Mouse (Mus musculus) neutrophil, adult 5-6 weeks (primary cell): Measurements from ENCODE around the gene Tor1a. TPM values are rescaled to one million over a fixed set of nuclear protein-coding genes. Genes with fewer than 3 reads are reported as not detected.

Experiments
- ATAC-seq: fragments of 151-379, 151-347 bp; 2 replicates; pipeline ENCODE4 v1.8.0; 2017; ENCODE audit warnings: mild to moderate bottlenecking, moderate TSS enrichment; ENCODE audit not compliant: insufficient number of reproducible peaks, poor library complexity, low FRiP score, severe bottlenecking; ENCODE audit errors: extremely low read depth
- total RNA-seq: library from RNA; stranded (forward); fragments of 200-1000 nt; gene quantifications from 2 replicates; pipeline ENCODE4 v1.2.3, GENCODE M21; 2017

The Tor1a gene
- total RNA-seq: 64.5 and 65.3 TPM in 2 replicates

GRCm38 (mm10) chr2:30967352-30968327, at the start of gene Tor1a:
TSS of gene Tor1a (minus strand) at chr2:30967933.
- ATAC-seq: peak; percentile 80

DNA sequence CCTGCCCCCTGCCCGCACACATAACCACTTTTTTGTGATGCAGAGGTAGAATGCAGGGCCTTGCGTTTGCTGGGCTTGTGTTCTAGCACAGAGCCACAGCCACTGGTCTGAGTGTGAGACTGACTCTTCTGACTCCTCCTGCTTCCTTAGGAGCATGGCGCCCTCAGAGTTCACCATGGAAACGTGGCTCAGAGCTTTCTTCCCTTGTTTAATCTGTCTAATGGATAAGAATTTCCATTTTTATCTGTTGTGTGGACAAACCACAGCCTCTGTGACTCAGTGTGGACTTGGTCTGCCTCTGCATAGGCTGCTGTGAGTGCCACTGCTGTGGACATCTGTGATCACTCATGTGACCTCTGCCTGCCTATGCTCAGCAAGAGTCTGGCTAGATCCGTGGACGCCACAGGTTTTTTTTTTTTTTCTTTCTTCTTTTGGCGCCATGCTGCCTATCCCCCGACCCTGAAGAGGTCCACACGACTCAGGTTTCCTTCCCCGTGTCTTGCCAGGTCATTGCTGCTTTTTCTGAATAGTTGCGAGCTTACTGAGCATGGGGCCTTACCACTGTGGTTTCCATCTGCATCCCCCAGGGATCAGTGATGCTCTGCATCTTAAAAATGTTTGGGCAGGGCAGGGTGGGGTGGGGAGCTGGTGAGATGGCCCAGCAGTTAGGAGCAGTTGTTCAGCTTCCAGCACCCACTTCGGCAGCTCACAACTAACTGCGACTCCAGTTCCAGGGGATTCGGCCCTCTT, 45.8 kb upstream of the Tor1a start:
- ATAC-seq: no peak

GRCm38 (mm10) chr2:31007208-31007607, 39.5 kb upstream of the Tor1a start:
- ATAC-seq: no peak

DNA sequence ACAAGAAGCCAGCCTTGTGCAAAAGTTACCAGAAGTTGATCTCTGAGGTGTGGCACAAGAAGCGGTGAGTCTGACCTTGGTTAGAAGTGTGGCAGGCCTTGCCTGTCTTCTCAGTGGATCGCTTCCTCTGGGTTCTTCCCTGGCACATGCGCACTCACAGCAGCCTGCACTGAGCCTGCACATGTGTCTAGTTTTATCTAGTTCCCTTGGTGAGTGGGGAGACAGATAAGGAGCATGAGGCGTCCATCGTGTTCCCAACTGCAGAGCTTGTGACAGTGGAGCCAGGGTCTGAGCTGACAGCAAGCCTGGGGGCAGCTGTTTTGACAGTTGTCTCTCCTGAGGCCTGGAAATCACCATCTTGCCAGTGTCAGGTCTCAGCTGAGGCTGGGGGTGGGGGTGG, 38.7 kb upstream of the Tor1a start:
- no peak for ATAC-seq

GRCm38 (mm10) chr2:31005453-31005852, 37.7 kb upstream of the Tor1a start:
- ATAC-seq: no peak

GRCm38 (mm10) chr2:31002857-31003256, 35.1 kb upstream of the Tor1a start:
- no peak for ATAC-seq

- ATAC-seq: no peak
These were observed 30.9 kb upstream of the Tor1a start for GRCm38 (mm10) chr2:30998443-30999260.

DNA sequence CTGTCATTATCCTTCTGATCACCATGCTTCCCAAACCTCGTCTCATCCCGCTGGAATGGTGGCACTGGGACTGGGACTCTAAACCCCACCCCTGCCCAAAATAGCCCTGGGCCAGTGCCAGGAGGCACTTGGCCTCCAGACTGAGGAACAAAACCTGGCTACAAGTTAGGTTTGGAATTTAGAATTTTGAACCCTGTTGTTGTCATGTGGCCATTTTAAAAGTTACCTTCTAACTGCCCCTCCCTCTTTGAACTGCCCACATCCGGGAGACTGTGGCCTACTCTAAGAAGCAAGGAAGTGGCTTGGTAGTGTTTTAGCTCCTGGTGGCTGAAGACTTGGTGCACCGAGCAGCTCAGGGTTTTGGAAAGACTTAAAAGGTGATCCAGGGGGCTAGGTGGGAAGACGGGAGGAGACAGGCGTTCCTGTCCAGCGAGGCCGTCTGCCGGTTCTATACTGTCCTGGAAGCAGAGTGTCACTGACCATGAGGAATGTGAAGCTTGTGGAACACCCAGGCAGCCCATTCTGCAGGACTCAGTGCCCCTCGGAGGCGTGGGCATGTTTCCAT, 27.8 kb upstream of the Tor1a start:
- no peak for ATAC-seq

GRCm38 (mm10) chr2:30994853-30995252, 27.1 kb upstream of the Tor1a start:
- no peak for ATAC-seq

GRCm38 (mm10) chr2:30990221-30990620, 22.5 kb upstream of the Tor1a start:
- ATAC-seq: no peak

- no peak for ATAC-seq
These were observed 17.6 kb upstream of the Tor1a start for GRCm38 (mm10) chr2:30985111-30986020.

- no peak for ATAC-seq
These were observed 15.3 kb upstream of the Tor1a start for GRCm38 (mm10) chr2:30983024-30983423.

DNA sequence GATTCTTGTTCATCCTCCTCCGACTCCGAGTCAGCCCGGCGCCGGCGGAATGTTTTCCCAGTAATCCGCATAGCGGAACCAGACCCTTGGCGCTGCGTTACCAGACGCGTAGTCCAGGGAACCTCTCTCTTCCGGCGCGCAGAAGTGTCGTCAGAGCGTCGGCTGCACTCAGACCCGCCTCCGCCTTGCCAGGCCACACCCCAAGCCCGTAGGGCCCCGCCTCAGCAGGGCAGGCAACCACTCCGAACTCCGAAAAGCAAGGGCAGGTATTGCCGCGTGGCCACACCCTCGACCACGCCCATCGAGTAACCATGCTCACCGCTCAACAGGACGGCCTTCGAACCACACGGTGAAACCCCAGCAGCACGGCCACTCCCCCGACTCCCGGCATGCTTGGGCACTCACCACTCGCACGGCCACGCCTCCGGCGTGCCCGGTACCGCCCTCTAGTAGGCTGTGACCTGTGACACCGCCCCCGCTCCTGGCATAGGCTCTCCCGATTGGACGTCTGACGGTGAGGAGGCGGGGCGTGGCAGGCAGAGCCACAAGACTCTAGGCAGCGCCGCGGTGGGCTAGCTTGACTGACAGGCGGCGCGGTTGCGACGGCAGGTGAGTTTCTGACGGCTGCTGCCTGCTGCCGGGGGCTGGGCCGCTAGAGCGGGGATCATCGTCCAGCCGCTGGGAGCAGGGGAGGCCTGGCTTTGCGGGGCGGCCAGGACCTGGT, 14.2 kb upstream of the Tor1a start, which contains the start of the genes BC005624 and Usp20:
Gene BC005624, minus strand, starts transcription at position 412 of the 724 bp plus-strand sequence.
Gene Usp20, plus strand, starts transcription at position 490 of the 724 bp plus-strand sequence.
- ATAC-seq: peak; percentile 93

- 0 out of 2 replicates have a peak, but pooled peaks have one; percentile 3 for ATAC-seq
These were observed 907 bp downstream of the Tor1a start for GRCm38 (mm10) chr2:30966826-30967225.

DNA sequence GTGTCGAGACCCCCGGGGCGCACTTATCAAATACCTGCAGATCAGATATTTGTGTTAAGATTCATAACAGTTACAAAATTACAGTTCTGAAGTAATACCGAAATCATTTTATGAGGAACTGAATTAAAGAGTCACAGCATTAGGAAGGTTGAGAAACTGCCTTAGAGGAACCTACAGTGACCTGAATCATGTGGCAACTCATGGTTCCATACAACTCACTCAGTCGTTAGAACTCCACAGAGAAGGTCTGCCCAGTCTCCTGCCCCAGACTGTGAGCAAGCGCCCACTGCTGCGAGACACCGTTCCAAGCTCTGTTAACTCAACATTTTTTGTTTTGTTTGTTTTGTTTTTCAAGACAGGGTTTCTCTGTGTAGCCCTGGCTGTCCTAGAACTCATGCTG, 2.1 kb downstream of the Tor1a start:
- peak; percentile 42; the same call in 1 of the 2 replicates for ATAC-seq

DNA sequence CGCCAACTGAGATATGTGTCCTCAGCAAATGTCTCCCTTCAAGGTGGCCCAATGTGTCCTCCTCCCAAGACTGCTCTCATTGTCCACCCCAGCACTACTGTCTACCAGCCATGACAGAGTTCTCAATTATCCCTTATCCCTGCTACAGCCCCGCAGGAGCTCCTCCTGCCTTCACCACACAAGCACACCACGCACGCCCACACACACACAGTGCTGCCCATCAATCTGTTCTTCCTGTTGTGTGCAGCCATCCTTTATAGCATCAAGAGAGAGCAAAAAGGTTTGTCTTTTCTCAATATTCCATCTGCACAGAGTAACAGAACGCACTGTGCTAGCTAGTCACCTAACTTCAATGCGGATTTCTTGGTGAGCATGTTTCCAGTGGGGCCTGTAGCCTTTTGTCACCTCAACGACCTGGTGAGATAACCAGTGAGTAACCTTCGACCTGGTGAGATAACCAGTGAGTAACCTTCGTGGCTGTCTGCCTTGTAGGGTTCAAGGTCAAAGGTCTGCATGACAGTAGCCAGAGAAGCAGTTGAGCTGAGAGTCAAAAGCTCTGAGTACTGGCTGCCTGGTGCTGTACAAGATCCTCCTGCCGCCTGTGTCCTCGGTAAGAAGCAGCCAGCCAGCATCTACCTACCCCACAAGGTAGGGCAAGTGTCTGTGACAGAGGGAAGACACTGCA, 5.0 kb downstream of the Tor1a start:
- no peak for ATAC-seq
